Mouse (Mus musculus): ENCODE results near the gene Tbc1d14. TPM values are rescaled to one million over a fixed set of nuclear protein-coding genes. Genes with fewer than 3 reads are reported as not detected.

Gene Tbc1d14
- polyA plus RNA-seq, 1 experiment, result 50.0 TPM

GRCm38 (mm10) chr5:36579967-36580366 lies 13.1 kb downstream of the Tbc1d14 start:
- Histone ChIP-seq H3K4me1 (ENCODE audit: control insufficient read depth, insufficient read depth, low read length) (peaks cover 43% of the 10 kb centered on the region), H3K4me3 (ENCODE audit: insufficient read depth, low read depth, low read length) (no peak overlapping the region), H3K27ac (ENCODE audit: insufficient read depth, low read depth, low read length) (no peak overlapping the region), H3K36me3 (ENCODE audit: control insufficient read depth, insufficient read depth, low read length) (no peaks in the 10 kb centered on the region), H3K27me3 (replicated peaks; ENCODE audit: control insufficient read depth, insufficient read depth, low read length) (no peaks in the 10 kb centered on the region)
- no peak for TF ChIP-seq CTCF (conservative IDR thresholded peaks at IDR 0.05; ENCODE audit: insufficient read depth, insufficient read length, low read depth, low read length)
- no peak for TF ChIP-seq POLR2A (IDR thresholded peaks at IDR 0.05; ENCODE audit: low read depth, low read length)
- 49% methylated on average over 7 of the region's 7 CpGs for WGBS
- peak; percentile 57 for DNase-seq

- 43% methylated on average over 2 of the region's 2 CpGs for WGBS
- TF ChIP-seq CTCF (conservative IDR thresholded peaks at IDR 0.05; ENCODE audit: insufficient read depth, insufficient read length, low read depth, low read length) (no peak), POLR2A (IDR thresholded peaks at IDR 0.05; ENCODE audit: low read depth, low read length) (no peak)
- Histone ChIP-seq H3K4me3 (ENCODE audit: insufficient read depth, low read depth, low read length) (no peak overlapping the region), H3K27ac (ENCODE audit: insufficient read depth, low read depth, low read length) (no peak overlapping the region), H3K36me3 (ENCODE audit: control insufficient read depth, insufficient read depth, low read length) (no peaks in the 10 kb centered on the region), H3K27me3 (replicated peaks; ENCODE audit: control insufficient read depth, insufficient read depth, low read length) (no peaks in the 10 kb centered on the region), H3K4me1 (ENCODE audit: control insufficient read depth, insufficient read depth, low read length) (peaks cover 53% of the 10 kb centered on the region)
- DNase-seq, result no peak
Observed at GRCm38 (mm10) chr5:36578982-36579381, 14.1 kb downstream of the Tbc1d14 start.

GRCm38 (mm10) chr5:36576457-36576856 lies 16.6 kb downstream of the Tbc1d14 start:
- H3K27ac ChIP-seq (ENCODE audit: insufficient read depth, low read depth, low read length), result 0 out of 2 replicates have a peak overlapping the region, but pooled peaks have one; percentile 78
- no peaks in the 10 kb centered on the region for H3K36me3 ChIP-seq (ENCODE audit: control insufficient read depth, insufficient read depth, low read length)
- 82% methylated on average over 3 of the region's 3 CpGs for WGBS
- peaks cover 72% of the 10 kb centered on the region for H3K4me1 ChIP-seq (ENCODE audit: control insufficient read depth, insufficient read depth, low read length)
- no peak for DNase-seq
- TF ChIP-seq POLR2A (IDR thresholded peaks at IDR 0.05; ENCODE audit: low read depth, low read length), result no peak
- no peak for TF ChIP-seq CTCF (conservative IDR thresholded peaks at IDR 0.05; ENCODE audit: insufficient read depth, insufficient read length, low read depth, low read length)
- H3K27me3 ChIP-seq (replicated peaks; ENCODE audit: control insufficient read depth, insufficient read depth, low read length), result no peaks in the 10 kb centered on the region
- no peak overlapping the region for H3K4me3 ChIP-seq (ENCODE audit: insufficient read depth, low read depth, low read length)

- peak; percentile 74 for DNase-seq
- WGBS, result 37% methylated on average over 1 of the region's 1 CpGs
- no peaks in the 10 kb centered on the region for H3K36me3 ChIP-seq (ENCODE audit: control insufficient read depth, insufficient read depth, low read length)
- H3K4me3 ChIP-seq (ENCODE audit: insufficient read depth, low read depth, low read length), result no peak overlapping the region
- H3K27me3 ChIP-seq (replicated peaks; ENCODE audit: control insufficient read depth, insufficient read depth, low read length), result no peaks in the 10 kb centered on the region
- H3K27ac ChIP-seq (ENCODE audit: insufficient read depth, low read depth, low read length), result peak overlapping the region; percentile 78
- H3K4me1 ChIP-seq (ENCODE audit: control insufficient read depth, insufficient read depth, low read length), result peaks cover 75% of the 10 kb centered on the region
- no peak for TF ChIP-seq POLR2A (IDR thresholded peaks at IDR 0.05; ENCODE audit: low read depth, low read length)
- no peak for TF ChIP-seq CTCF (conservative IDR thresholded peaks at IDR 0.05; ENCODE audit: insufficient read depth, insufficient read length, low read depth, low read length)
Observed at GRCm38 (mm10) chr5:36575745-36576144, 17.3 kb downstream of the Tbc1d14 start.

- no peak for TF ChIP-seq CTCF (conservative IDR thresholded peaks at IDR 0.05; ENCODE audit: insufficient read depth, insufficient read length, low read depth, low read length)
- no peak for TF ChIP-seq POLR2A (IDR thresholded peaks at IDR 0.05; ENCODE audit: low read depth, low read length)
- Histone ChIP-seq H3K4me3 (ENCODE audit: insufficient read depth, low read depth, low read length) (no peak overlapping the region), H3K27me3 (replicated peaks; ENCODE audit: control insufficient read depth, insufficient read depth, low read length) (no peaks in the 10 kb centered on the region), H3K4me1 (ENCODE audit: control insufficient read depth, insufficient read depth, low read length) (peaks cover 75% of the 10 kb centered on the region), H3K27ac (ENCODE audit: insufficient read depth, low read depth, low read length) (peak overlapping the region; percentile 92), H3K36me3 (ENCODE audit: control insufficient read depth, insufficient read depth, low read length) (no peaks in the 10 kb centered on the region)
- DNase-seq, result peak; percentile 96
- 28% methylated on average over 3 of the region's 3 CpGs for WGBS
Observed at GRCm38 (mm10) chr5:36575227-36575626, 17.8 kb downstream of the Tbc1d14 start.

- Histone ChIP-seq H3K27ac (ENCODE audit: insufficient read depth, low read depth, low read length) (peak overlapping the region; percentile 92), H3K27me3 (replicated peaks; ENCODE audit: control insufficient read depth, insufficient read depth, low read length) (no peaks in the 10 kb centered on the region), H3K4me3 (ENCODE audit: insufficient read depth, low read depth, low read length) (no peak overlapping the region), H3K4me1 (ENCODE audit: control insufficient read depth, insufficient read depth, low read length) (peaks cover 69% of the 10 kb centered on the region), H3K36me3 (ENCODE audit: control insufficient read depth, insufficient read depth, low read length) (no peaks in the 10 kb centered on the region)
- DNase-seq, result peak; percentile 80
- TF ChIP-seq POLR2A (IDR thresholded peaks at IDR 0.05; ENCODE audit: low read depth, low read length), result no peak
- TF ChIP-seq CTCF (conservative IDR thresholded peaks at IDR 0.05; ENCODE audit: insufficient read depth, insufficient read length, low read depth, low read length), result no peak
- WGBS, result 17% methylated on average over 8 of the region's 8 CpGs
Observed at GRCm38 (mm10) chr5:36574147-36574870, 18.8 kb downstream of the Tbc1d14 start.

- TF ChIP-seq POLR2A (IDR thresholded peaks at IDR 0.05; ENCODE audit: low read depth, low read length) (no peak), CTCF (conservative IDR thresholded peaks at IDR 0.05; ENCODE audit: insufficient read depth, insufficient read length, low read depth, low read length) (no peak)
- Histone ChIP-seq H3K36me3 (ENCODE audit: control insufficient read depth, insufficient read depth, low read length) (no peaks in the 10 kb centered on the region), H3K27me3 (replicated peaks; ENCODE audit: control insufficient read depth, insufficient read depth, low read length) (no peaks in the 10 kb centered on the region), H3K4me3 (ENCODE audit: insufficient read depth, low read depth, low read length) (no peak overlapping the region), H3K4me1 (ENCODE audit: control insufficient read depth, insufficient read depth, low read length) (peaks cover 70% of the 10 kb centered on the region), H3K27ac (ENCODE audit: insufficient read depth, low read depth, low read length) (peak overlapping the region; percentile 54)
- WGBS, result 44% methylated on average over 3 of the region's 3 CpGs
- no peak for DNase-seq
Observed at GRCm38 (mm10) chr5:36573354-36573753, 19.7 kb downstream of the Tbc1d14 start.
